Mouse (Mus musculus): ENCODE data around the gene Slc27a3.

DNA sequence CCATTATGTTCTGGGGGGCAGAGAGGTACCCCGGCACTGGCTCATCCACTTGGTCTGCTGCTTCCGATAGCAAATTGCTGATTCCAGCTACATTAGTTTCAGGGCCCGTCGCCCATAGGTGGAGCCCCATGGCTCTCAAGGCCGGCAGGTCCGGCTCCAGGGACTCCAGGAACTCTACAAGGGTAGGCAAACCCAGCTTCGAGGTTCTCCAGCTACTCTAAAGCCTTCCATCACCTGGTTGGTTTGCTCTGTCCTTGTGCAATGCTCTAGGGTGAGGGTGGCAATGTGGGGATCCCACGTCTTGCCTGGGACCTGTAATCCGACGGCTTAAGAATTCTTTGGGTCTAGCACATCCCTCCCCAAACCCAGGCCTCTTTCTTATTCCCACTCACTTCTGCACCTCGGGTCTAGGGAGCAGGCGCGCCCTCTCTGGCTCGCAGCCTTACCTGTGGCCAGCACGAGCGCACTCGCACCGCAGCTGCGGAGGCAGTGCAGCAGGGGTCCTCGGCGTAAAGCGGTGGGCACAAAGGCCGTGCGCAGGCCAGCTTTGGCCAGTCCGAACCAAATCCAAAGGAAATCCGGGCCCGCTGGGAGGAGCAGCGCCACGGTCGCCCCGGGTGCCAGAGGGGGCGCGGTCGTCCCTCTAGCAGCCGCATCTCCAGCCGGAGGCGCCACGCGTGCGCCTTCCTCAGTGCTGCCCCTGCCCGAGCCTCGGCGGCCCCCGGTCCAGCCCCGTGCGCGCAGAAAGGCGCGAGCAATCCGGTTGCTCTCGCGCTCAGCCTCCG lies 820 bp downstream of the Slc27a3 start:
- TF ChIP-seq POLR2AphosphoS5 (IDR thresholded peaks at IDR 0.05; ENCODE audit: borderline replicate concordance, low read depth, low read length): no peak
- no peak for TF ChIP-seq POLR2A (IDR thresholded peaks at IDR 0.05; ENCODE audit: control insufficient read depth in 1 of 2, insufficient read depth in 1 of 2, low read depth in 1 of 2, low read length in 2 of 2, poor library complexity in 1 of 2)
- no peak for TF ChIP-seq TBP (IDR thresholded peaks at IDR 0.05; ENCODE audit: low read depth, low read length)
- TF ChIP-seq CTCF (IDR thresholded peaks at IDR 0.05 in 2 of 3, conservative IDR thresholded peaks at IDR 0.05 in 1 of 3; ENCODE audit: control insufficient read depth in 1 of 3, insufficient read depth in 1 of 3, low read depth in 2 of 3, low read length in 3 of 3, poor library complexity in 1 of 3, severe bottlenecking in 1 of 3): no peak
- no peak for TF ChIP-seq EP300 (IDR thresholded peaks at IDR 0.05; ENCODE audit: low read depth in 1 of 2, low read length in 2 of 2)
- TF ChIP-seq TCF12 (IDR thresholded peaks at IDR 0.05; ENCODE audit: low read depth, low read length): no peak
- no peak for TF ChIP-seq MAFK (IDR thresholded peaks at IDR 0.05; ENCODE audit: borderline replicate concordance, low read depth, low read length)
- no peak for TF ChIP-seq E2F4 (IDR thresholded peaks at IDR 0.05; ENCODE audit: borderline replicate concordance, low read depth, low read length)
- TF ChIP-seq POLR2AphosphoS2 (IDR thresholded peaks at IDR 0.05; ENCODE audit: low read length): no peak
- no peak for TF ChIP-seq GATA1 (IDR thresholded peaks at IDR 0.05; ENCODE audit: low read depth, low read length)
- no peak for TF ChIP-seq MEF2A (IDR thresholded peaks at IDR 0.05; ENCODE audit: extremely low read depth, insufficient replicate concordance, low read depth, low read length, poor library complexity, severe bottlenecking)
- TF ChIP-seq ZNF384 (IDR thresholded peaks at IDR 0.05; ENCODE audit: low read depth, low read length): no peak
- TF ChIP-seq GABPA (IDR thresholded peaks at IDR 0.05; ENCODE audit: low read depth, low read length): no peak
- TF ChIP-seq MYB (IDR thresholded peaks at IDR 0.05; ENCODE audit: low read depth, low read length): no peak
